Mouse (Mus musculus): Measurements from ENCODE around the gene Dpysl5. TPM values are rescaled to one million over a fixed set of nuclear protein-coding genes. Genes with fewer than 3 reads are reported as not detected.

Gene Dpysl5
- polyA plus RNA-seq, 1 experiment: 18.9 TPM

DNA sequence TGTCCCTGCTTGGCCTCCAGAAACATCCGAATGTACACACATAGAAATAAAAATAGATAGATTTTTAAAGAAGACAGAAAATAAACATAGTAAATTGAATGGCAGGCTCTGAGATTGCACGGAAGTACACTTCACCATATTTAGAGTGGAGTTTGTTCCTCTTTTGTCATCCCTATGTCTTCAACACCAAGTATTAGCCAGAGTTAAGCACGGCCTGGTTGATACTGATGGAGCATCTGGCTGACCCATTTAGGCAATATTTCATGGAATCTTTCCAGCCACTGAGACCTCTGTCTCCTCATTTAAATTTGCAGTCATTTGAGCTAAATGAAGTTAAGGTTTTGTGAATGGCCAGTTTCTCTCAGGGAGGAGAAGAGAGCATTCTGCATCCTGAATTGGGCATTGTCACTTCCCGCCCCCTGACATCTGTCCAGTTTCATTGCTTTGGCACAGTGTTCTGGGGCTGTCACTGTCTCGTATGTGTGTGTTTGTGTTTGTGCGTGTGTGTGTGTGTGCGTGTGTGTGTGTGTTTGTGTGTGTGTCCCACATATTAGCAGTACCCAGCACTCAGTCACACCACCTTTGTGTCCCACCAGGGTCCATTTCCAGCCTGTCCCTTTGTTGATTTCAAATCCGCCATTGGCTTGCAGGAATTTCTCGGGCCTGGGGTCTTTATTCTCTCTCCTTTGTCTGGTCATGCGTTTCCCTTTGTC lies 6.8 kb downstream of the Dpysl5 start:
- Histone ChIP-seq H3K27ac (ENCODE audit: insufficient read depth, low read length) (no peak overlapping the region), H3K4me3 (ENCODE audit: insufficient read depth, low read length) (no peak overlapping the region), H3K4me1 (ENCODE audit: control insufficient read depth, insufficient read depth, low read length) (no peaks in the 10 kb centered on the region)
- no peak for TF ChIP-seq CTCF (IDR thresholded peaks at IDR 0.05; ENCODE audit: extremely low read depth, insufficient read depth, low read length)
- no peak for TF ChIP-seq POLR2A (IDR thresholded peaks at IDR 0.05; ENCODE audit: extremely low read depth, insufficient read depth, low read length)

DNA sequence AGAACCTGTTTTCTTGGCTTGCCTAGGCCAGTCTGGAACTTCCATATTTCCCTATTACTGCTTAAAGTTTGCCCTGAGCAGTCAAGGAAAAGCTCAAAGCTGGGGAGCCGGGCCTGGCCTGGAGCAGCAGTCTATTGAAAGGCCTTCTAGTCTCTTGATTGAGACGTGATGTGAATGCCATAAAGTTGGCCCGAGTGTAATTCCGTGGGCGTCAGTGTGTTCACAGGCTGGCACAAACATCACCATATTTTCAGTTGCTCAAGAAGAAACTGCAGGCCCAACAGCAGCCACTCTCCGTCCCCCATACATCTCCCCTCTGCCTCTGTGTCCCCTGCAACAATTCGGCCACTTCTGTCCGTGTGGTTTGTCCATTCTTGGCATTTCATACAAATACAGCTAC lies 10.6 kb downstream of the Dpysl5 start:
- TF ChIP-seq POLR2A (IDR thresholded peaks at IDR 0.05; ENCODE audit: extremely low read depth, insufficient read depth, low read length) (no peak), CTCF (IDR thresholded peaks at IDR 0.05; ENCODE audit: extremely low read depth, insufficient read depth, low read length) (no peak)
- Histone ChIP-seq H3K4me1 (ENCODE audit: control insufficient read depth, insufficient read depth, low read length) (no peaks in the 10 kb centered on the region), H3K4me3 (ENCODE audit: insufficient read depth, low read length) (no peak overlapping the region), H3K27ac (ENCODE audit: insufficient read depth, low read length) (no peak overlapping the region)

DNA sequence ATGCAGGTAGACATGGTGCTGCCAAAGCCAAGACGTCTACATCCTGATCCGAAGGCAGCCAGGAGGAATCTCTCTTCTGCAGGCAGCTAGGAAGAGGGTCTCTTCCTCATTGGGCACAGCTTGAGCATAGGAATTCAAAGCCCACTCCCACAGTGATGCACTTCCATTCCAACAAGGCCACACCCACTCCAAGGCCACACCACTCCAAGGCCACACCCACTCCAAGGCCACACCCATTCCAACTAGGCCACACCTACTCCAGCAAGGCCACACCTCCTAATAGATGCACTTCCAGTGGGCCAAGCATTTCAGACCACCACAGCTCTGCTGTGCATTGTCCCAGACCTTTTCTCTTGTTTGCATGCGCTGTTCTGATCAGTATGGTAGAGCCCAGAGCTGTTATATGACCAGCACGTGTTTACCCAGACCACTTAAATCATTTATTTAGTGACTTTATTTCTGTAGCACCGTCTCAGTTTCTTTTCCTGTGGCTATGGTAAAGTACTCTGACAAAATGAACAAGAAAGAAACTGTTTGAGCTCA lies 14.9 kb downstream of the Dpysl5 start:
- no peaks in the 10 kb centered on the region for H3K4me1 ChIP-seq (ENCODE audit: control insufficient read depth, insufficient read depth, low read length)
- H3K27ac ChIP-seq (ENCODE audit: insufficient read depth, low read length): no peak overlapping the region
- no peak for TF ChIP-seq CTCF (IDR thresholded peaks at IDR 0.05; ENCODE audit: extremely low read depth, insufficient read depth, low read length)
- TF ChIP-seq POLR2A (IDR thresholded peaks at IDR 0.05; ENCODE audit: extremely low read depth, insufficient read depth, low read length): no peak
- no peak overlapping the region for H3K4me3 ChIP-seq (ENCODE audit: insufficient read depth, low read length)

DNA sequence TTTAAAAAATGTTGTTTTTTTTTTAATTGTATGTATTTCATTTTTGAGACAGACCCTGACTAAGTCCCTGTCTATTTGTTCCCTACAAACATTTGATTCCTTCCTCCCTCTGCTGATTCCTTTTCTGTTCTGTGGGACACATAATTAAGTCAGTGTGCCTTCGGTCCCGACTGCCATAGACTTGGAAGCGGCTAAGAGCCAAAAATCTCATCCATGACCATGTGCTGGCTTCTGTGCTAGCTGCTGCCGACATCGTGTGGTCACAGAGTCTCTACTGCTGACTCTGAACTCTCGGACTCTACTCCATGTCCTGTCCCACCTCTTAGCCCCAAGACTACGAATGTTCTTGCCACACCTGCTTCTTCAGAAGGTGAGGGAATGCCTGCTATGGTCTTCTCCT lies 21.1 kb downstream of the Dpysl5 start:
- Histone ChIP-seq H3K27ac (ENCODE audit: insufficient read depth, low read length) (no peak overlapping the region), H3K4me1 (ENCODE audit: control insufficient read depth, insufficient read depth, low read length) (no peaks in the 10 kb centered on the region), H3K4me3 (ENCODE audit: insufficient read depth, low read length) (no peak overlapping the region)
- no peak for TF ChIP-seq CTCF (IDR thresholded peaks at IDR 0.05; ENCODE audit: extremely low read depth, insufficient read depth, low read length)
- no peak for TF ChIP-seq POLR2A (IDR thresholded peaks at IDR 0.05; ENCODE audit: extremely low read depth, insufficient read depth, low read length)

DNA sequence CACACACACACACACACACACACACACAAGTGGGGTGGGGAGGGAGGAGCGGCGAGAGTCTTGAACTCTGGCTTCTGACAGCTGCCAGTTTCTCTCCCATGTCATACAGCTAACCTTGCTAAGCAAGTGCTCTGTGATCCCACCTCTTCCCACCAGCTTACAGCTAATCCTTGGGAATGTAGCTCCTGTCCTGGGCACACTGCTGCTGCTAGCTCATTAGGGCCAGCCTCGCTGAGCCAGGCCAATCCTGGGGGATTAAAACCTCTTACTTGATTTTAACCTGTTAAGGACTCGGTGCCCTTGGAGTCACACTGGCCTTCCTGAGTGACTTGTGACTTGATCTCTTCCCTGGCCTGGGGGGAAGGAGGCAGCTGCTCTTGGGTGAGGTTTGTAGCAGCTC lies 23.3 kb downstream of the Dpysl5 start:
- TF ChIP-seq POLR2A (IDR thresholded peaks at IDR 0.05; ENCODE audit: extremely low read depth, insufficient read depth, low read length): no peak
- TF ChIP-seq CTCF (IDR thresholded peaks at IDR 0.05; ENCODE audit: extremely low read depth, insufficient read depth, low read length): no peak
- Histone ChIP-seq H3K4me1 (ENCODE audit: control insufficient read depth, insufficient read depth, low read length) (peaks cover 2% of the 10 kb centered on the region), H3K27ac (ENCODE audit: insufficient read depth, low read length) (no peak overlapping the region), H3K4me3 (ENCODE audit: insufficient read depth, low read length) (no peak overlapping the region)

DNA sequence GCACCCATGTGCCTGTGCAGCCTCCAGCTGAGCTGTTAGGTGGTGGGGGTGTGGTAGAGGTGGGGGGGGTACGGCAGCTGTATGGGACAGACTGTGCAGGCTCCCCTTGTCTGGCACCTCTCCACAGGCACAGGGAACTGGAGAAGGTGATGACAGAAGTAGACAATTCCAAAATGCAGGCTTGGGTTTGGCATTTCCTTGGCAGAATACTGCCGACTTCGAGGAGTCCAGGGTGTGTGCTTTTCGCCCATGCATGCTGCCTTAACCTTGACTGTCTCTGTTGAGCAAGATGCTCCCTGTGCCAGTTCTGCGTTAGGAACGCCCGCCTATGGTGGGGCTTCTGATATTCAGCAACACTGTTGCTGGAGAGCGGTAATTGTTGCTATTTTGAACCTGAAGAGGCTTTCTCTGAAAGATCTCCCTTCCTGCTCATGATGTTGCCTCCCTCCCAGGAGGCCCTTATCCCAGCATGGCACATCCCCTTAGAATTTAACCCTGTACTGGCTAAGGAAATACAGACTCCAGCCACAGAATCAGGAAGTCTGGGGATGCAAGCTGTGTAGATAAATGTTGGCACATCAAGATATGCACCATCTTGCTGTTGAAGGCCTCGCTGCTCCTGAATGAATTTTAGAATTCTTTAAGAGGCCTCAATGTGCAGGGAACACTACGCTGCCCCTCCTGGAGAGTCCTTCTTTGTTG lies 26.9 kb downstream of the Dpysl5 start:
- no peak overlapping the region for H3K27ac ChIP-seq (ENCODE audit: insufficient read depth, low read length)
- peaks cover 2% of the 10 kb centered on the region for H3K4me1 ChIP-seq (ENCODE audit: control insufficient read depth, insufficient read depth, low read length)
- no peak overlapping the region for H3K4me3 ChIP-seq (ENCODE audit: insufficient read depth, low read length)
- TF ChIP-seq POLR2A (IDR thresholded peaks at IDR 0.05; ENCODE audit: extremely low read depth, insufficient read depth, low read length) (no peak), CTCF (IDR thresholded peaks at IDR 0.05; ENCODE audit: extremely low read depth, insufficient read depth, low read length) (no peak)

DNA sequence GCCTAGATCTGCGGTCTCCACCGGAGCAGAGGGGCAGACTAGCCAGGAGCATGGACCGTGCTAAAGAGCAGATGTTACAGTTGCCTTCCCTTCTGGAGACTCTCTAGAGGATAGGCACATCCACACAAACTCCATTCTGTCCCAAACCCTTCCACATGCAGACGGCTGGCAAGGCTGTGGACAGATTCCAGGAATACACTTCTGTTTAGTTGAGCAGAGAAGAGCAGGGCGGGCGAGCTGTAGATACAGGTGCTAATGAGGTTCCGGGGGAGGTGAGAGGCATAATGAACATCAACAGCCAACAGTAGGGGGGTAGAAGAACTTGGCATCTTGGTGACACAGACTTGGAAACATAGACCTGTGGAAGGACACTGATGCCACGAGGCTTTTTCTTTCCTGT lies 28.2 kb downstream of the Dpysl5 start:
- TF ChIP-seq POLR2A (IDR thresholded peaks at IDR 0.05; ENCODE audit: extremely low read depth, insufficient read depth, low read length): no peak
- no peak for TF ChIP-seq CTCF (IDR thresholded peaks at IDR 0.05; ENCODE audit: extremely low read depth, insufficient read depth, low read length)
- Histone ChIP-seq H3K27ac (ENCODE audit: insufficient read depth, low read length) (no peak overlapping the region), H3K4me3 (ENCODE audit: insufficient read depth, low read length) (no peak overlapping the region), H3K4me1 (ENCODE audit: control insufficient read depth, insufficient read depth, low read length) (peaks cover 2% of the 10 kb centered on the region)

DNA sequence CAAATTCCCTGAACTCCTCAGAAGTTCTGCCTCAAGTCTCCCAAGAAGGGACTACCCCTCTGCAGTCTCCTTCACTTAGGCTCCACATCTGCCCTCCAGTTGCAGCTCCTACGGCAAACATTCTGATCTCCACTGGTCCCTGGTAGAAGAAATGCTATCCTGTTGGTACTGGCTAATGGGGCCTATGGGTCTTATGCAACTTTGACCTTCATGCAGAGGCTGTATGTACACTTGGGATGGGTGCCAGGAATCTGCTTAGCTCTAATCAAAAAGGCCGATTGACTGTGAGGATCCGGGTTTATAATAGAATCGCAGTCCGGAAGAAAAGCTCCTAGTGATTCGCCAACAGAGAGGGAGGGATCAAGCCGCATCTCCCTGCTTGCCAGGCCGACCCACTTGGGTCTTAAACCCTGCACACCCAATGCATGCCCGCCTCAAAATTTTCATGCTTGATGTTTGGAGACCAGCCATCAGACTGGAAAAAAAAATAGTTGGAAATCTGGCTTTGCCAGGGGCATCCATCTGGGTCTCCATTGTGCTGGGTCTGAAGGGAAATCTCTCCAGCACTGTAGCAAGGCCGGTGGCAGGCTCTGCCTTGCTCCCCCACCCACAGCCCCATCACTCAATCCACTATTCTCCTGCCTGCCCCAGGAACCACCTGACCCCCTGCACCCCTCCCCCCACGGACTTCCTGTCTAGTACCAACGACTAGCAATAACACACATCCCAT lies 38.4 kb downstream of the Dpysl5 start:
- H3K4me3 ChIP-seq (ENCODE audit: insufficient read depth, low read length): no peak overlapping the region
- no peaks in the 10 kb centered on the region for H3K4me1 ChIP-seq (ENCODE audit: control insufficient read depth, insufficient read depth, low read length)
- no peak for TF ChIP-seq CTCF (IDR thresholded peaks at IDR 0.05; ENCODE audit: extremely low read depth, insufficient read depth, low read length)
- no peak for TF ChIP-seq POLR2A (IDR thresholded peaks at IDR 0.05; ENCODE audit: extremely low read depth, insufficient read depth, low read length)
- no peak overlapping the region for H3K27ac ChIP-seq (ENCODE audit: insufficient read depth, low read length)

DNA sequence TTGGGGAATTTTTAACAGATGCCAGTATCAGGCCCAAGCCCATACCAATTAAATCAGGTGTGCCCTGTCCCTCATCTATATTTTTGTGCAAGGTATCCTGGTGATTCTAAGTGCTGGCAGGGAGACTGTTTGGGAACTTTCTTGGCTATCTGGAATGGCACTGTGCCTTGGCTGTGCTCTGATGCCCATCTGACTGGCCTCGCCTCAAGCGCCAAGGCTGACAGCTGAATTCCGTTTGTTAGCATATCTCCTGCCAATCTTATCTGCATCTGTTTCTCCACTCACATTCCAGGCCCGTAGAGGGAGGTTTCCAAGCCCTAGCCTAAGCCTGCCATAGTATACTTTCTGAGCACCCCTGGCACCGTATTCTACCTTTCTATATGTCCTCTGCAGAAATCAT lies 39.7 kb downstream of the Dpysl5 start:
- TF ChIP-seq POLR2A (IDR thresholded peaks at IDR 0.05; ENCODE audit: extremely low read depth, insufficient read depth, low read length): no peak
- TF ChIP-seq CTCF (IDR thresholded peaks at IDR 0.05; ENCODE audit: extremely low read depth, insufficient read depth, low read length): no peak
- H3K4me3 ChIP-seq (ENCODE audit: insufficient read depth, low read length): no peak overlapping the region
- H3K4me1 ChIP-seq (ENCODE audit: control insufficient read depth, insufficient read depth, low read length): no peaks in the 10 kb centered on the region
- H3K27ac ChIP-seq (ENCODE audit: insufficient read depth, low read length): no peak overlapping the region
